Mouse (Mus musculus): ENCODE data around the gene Atp6v1f. TPM values are rescaled to one million over a fixed set of nuclear protein-coding genes. Genes with fewer than 3 reads are reported as not detected.

The Atp6v1f gene
- polyA plus RNA-seq (2012): 16.6 and 22.9 TPM in 2 replicates

GRCm38 (mm10) chr6:29467583-29468354 lies at the start of gene Atp6v1f:
Gene Atp6v1f, plus strand, starts transcription at chr6:29467718.
- Histone ChIP-seq H3K27me3 (ENCODE audit: control insufficient read depth) (no peaks in the 10 kb centered on the region), H3K4me1 (ENCODE audit: control insufficient read depth) (peaks cover 22% of the 10 kb centered on the region), H3K36me3 (ENCODE audit: control insufficient read depth) (peaks cover 28% of the 10 kb centered on the region), H3K4me3 (replicated peaks) (peak within 1 kb of the TSS; percentile 91), H3K9me3 (ENCODE audit: control insufficient read depth, low read length) (no peaks in the 10 kb centered on the region; the same call in 1 of the 2 replicates)
- no peak for TF ChIP-seq TAL1 (IDR thresholded peaks at IDR 0.05; ENCODE audit: low read length)
- peak; percentile 21; the same call in 1 of the 2 replicates for TF ChIP-seq GATA1 (IDR thresholded peaks at IDR 0.05; ENCODE audit: low read length)

DNA sequence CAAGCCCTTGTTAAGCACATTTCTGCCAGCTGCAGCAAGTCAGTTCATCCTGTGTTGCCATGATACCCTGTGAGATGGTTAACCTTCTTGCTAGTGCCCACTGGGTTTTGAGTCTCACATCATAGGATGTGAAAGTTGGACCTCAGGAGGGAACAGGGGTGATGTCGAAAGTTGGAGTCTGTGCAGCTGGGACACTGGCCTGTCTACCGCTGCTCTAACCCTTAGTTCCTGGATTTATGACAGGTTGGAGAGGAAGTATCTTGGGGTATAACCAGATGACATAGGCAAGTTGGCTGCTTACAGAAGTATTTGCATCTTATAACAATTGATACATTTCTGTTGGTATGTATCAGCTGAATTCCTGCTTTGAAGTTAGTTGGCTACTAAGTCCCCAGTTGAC lies 46.9 kb upstream of the Atp6v1f start:
- no peak overlapping the region for H3K4me3 ChIP-seq (replicated peaks)
- H3K36me3 ChIP-seq (ENCODE audit: control insufficient read depth): no peaks in the 10 kb centered on the region
- peaks cover 5% of the 10 kb centered on the region; the same call in 1 of the 2 replicates for H3K27me3 ChIP-seq (ENCODE audit: control insufficient read depth)
- no peaks in the 10 kb centered on the region for H3K9me3 ChIP-seq (ENCODE audit: control insufficient read depth, low read length)
- H3K4me1 ChIP-seq (ENCODE audit: control insufficient read depth): no peaks in the 10 kb centered on the region
- TF ChIP-seq TAL1 (IDR thresholded peaks at IDR 0.05; ENCODE audit: low read length) (no peak), GATA1 (IDR thresholded peaks at IDR 0.05; ENCODE audit: low read length) (no peak)

GRCm38 (mm10) chr6:29425118-29425517 lies 42.4 kb upstream of the Atp6v1f start:
- no peaks in the 10 kb centered on the region for H3K9me3 ChIP-seq (ENCODE audit: control insufficient read depth, low read length)
- TF ChIP-seq GATA1 (IDR thresholded peaks at IDR 0.05; ENCODE audit: low read length) (no peak), TAL1 (IDR thresholded peaks at IDR 0.05; ENCODE audit: low read length) (no peak)
- H3K36me3 ChIP-seq (ENCODE audit: control insufficient read depth): no peaks in the 10 kb centered on the region
- H3K27me3 ChIP-seq (ENCODE audit: control insufficient read depth): peaks cover 3% of the 10 kb centered on the region; the same call in 1 of the 2 replicates
- H3K4me1 ChIP-seq (ENCODE audit: control insufficient read depth): no peaks in the 10 kb centered on the region
- no peak overlapping the region for H3K4me3 ChIP-seq (replicated peaks)

- Histone ChIP-seq H3K27me3 (ENCODE audit: control insufficient read depth) (peaks cover 11% of the 10 kb centered on the region), H3K4me3 (replicated peaks) (no peak overlapping the region), H3K36me3 (ENCODE audit: control insufficient read depth) (no peaks in the 10 kb centered on the region), H3K9me3 (ENCODE audit: control insufficient read depth, low read length) (no peaks in the 10 kb centered on the region), H3K4me1 (ENCODE audit: control insufficient read depth) (no peaks in the 10 kb centered on the region)
- TF ChIP-seq TAL1 (IDR thresholded peaks at IDR 0.05; ENCODE audit: low read length) (no peak), GATA1 (IDR thresholded peaks at IDR 0.05; ENCODE audit: low read length) (no peak)
These were observed 41.2 kb upstream of the Atp6v1f start for GRCm38 (mm10) chr6:29426331-29426730.

- TF ChIP-seq GATA1 (IDR thresholded peaks at IDR 0.05; ENCODE audit: low read length) (no peak), TAL1 (IDR thresholded peaks at IDR 0.05; ENCODE audit: low read length) (no peak)
- peaks cover 30% of the 10 kb centered on the region for H3K27me3 ChIP-seq (ENCODE audit: control insufficient read depth)
These were observed 39.3 kb upstream of the Atp6v1f start for GRCm38 (mm10) chr6:29428171-29428570.

GRCm38 (mm10) chr6:29430681-29431420 lies 36.7 kb upstream of the Atp6v1f start:
- H3K27me3 ChIP-seq (ENCODE audit: control insufficient read depth): peaks cover 56% of the 10 kb centered on the region
- H3K4me3 ChIP-seq (replicated peaks): no peak overlapping the region
- peaks cover 3% of the 10 kb centered on the region; the same call in 1 of the 2 replicates for H3K9me3 ChIP-seq (ENCODE audit: control insufficient read depth, low read length)
- H3K4me1 ChIP-seq (ENCODE audit: control insufficient read depth): no peaks in the 10 kb centered on the region; the same call in 1 of the 2 replicates
- H3K36me3 ChIP-seq (ENCODE audit: control insufficient read depth): no peaks in the 10 kb centered on the region
- no peak for TF ChIP-seq TAL1 (IDR thresholded peaks at IDR 0.05; ENCODE audit: low read length)
- TF ChIP-seq GATA1 (IDR thresholded peaks at IDR 0.05; ENCODE audit: low read length): no peak

More at GRCm38 (mm10) chr6:29428171-29428570, 39.3 kb upstream of the Atp6v1f start:
- Histone ChIP-seq H3K4me1 (ENCODE audit: control insufficient read depth) (no peaks in the 10 kb centered on the region), H3K9me3 (ENCODE audit: control insufficient read depth, low read length) (no peaks in the 10 kb centered on the region), H3K4me3 (replicated peaks) (no peak overlapping the region), H3K36me3 (ENCODE audit: control insufficient read depth) (no peaks in the 10 kb centered on the region)

DNA sequence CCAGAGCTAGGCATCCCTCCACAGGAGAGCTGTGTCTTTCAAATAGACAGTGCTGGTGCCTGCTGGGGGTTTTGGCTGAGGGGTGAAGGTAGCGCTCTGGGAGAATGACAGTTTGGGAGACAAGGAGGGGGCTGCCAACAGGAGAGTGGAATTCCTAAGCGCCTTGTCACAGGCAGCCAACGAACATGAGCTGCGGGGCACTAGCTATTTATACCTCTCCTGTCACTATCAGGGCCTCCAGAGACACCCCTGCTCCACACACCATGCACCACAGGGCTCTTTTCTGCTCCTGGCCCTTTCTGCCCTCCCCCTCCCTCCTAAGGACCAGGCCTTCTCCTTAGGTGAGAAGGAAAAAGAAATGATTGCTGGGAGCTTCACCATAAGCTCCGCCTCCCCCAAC lies 36.0 kb upstream of the Atp6v1f start:
- H3K36me3 ChIP-seq (ENCODE audit: control insufficient read depth): no peaks in the 10 kb centered on the region
- H3K9me3 ChIP-seq (ENCODE audit: control insufficient read depth, low read length): peaks cover 3% of the 10 kb centered on the region; the same call in 1 of the 2 replicates
- TF ChIP-seq TAL1 (IDR thresholded peaks at IDR 0.05; ENCODE audit: low read length) (no peak), GATA1 (IDR thresholded peaks at IDR 0.05; ENCODE audit: low read length) (no peak)
- no peaks in the 10 kb centered on the region; the same call in 1 of the 2 replicates for H3K4me1 ChIP-seq (ENCODE audit: control insufficient read depth)
- no peak overlapping the region for H3K4me3 ChIP-seq (replicated peaks)
- peaks cover 61% of the 10 kb centered on the region for H3K27me3 ChIP-seq (ENCODE audit: control insufficient read depth)

DNA sequence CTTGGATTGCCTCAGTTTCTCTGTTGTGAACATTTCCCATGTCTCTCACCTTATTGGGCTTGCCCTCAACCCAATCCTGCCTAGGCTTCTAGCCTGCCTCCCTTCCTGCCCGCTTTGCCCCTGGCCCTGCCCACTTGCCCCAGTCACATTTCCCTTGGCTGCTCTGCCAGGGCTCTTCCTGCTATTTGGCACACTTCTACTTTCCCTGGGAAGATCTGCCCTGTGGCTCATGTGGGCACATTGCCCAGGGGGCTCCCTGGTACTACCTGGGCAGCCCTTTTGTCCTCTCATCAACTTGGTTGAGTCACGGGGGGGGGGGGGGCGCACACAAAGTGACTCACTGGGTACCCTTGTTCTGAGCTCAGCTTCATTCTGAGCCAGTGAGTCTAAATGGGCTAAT lies 35.4 kb upstream of the Atp6v1f start:
- Histone ChIP-seq H3K4me3 (replicated peaks) (no peak overlapping the region), H3K27me3 (ENCODE audit: control insufficient read depth) (peaks cover 68% of the 10 kb centered on the region), H3K4me1 (ENCODE audit: control insufficient read depth) (no peaks in the 10 kb centered on the region; the same call in 1 of the 2 replicates), H3K9me3 (ENCODE audit: control insufficient read depth, low read length) (peaks cover 3% of the 10 kb centered on the region; the same call in 1 of the 2 replicates), H3K36me3 (ENCODE audit: control insufficient read depth) (no peaks in the 10 kb centered on the region)
- TF ChIP-seq TAL1 (IDR thresholded peaks at IDR 0.05; ENCODE audit: low read length) (no peak), GATA1 (IDR thresholded peaks at IDR 0.05; ENCODE audit: low read length) (no peak)

GRCm38 (mm10) chr6:29432676-29433037 lies 34.9 kb upstream of the Atp6v1f start:
- H3K4me3 ChIP-seq (replicated peaks): no peak overlapping the region
- H3K36me3 ChIP-seq (ENCODE audit: control insufficient read depth): no peaks in the 10 kb centered on the region
- H3K9me3 ChIP-seq (ENCODE audit: control insufficient read depth, low read length): peaks cover 3% of the 10 kb centered on the region; the same call in 1 of the 2 replicates
- no peak for TF ChIP-seq TAL1 (IDR thresholded peaks at IDR 0.05; ENCODE audit: low read length)
- no peak for TF ChIP-seq GATA1 (IDR thresholded peaks at IDR 0.05; ENCODE audit: low read length)
- H3K27me3 ChIP-seq (ENCODE audit: control insufficient read depth): peaks cover 70% of the 10 kb centered on the region
- no peaks in the 10 kb centered on the region; the same call in 1 of the 2 replicates for H3K4me1 ChIP-seq (ENCODE audit: control insufficient read depth)
